Mouse (Mus musculus): ENCODE results near the gene Usp33.

Gene Usp33

GRCm38 (mm10) chr3:152339862-152340557 is 6.3 kb upstream of the Usp33 start, which contains the start of gene Miga1:
Gene Miga1, minus strand, starts transcription at chr3:152340407.
- peak; percentile 63 for DNase-seq (ENCODE audit: low read depth, low spot score)

- DNase-seq (ENCODE audit: low read depth, low spot score): no peak
Measured at GRCm38 (mm10) chr3:152342961-152343517, 3.2 kb upstream of the Usp33 start.

- DNase-seq (ENCODE audit: low read depth, low spot score): peak; percentile 16
Measured at GRCm38 (mm10) chr3:152346633-152347141, 409 bp downstream of the Usp33 start.

- no peak for DNase-seq (ENCODE audit: low read depth, low spot score)
Measured at GRCm38 (mm10) chr3:152347227-152347626, 949 bp downstream of the Usp33 start.

GRCm38 (mm10) chr3:152348011-152348830 is 1.9 kb downstream of the Usp33 start:
- no peak for DNase-seq (ENCODE audit: low read depth, low spot score)

GRCm38 (mm10) chr3:152350431-152350830 is 4.2 kb downstream of the Usp33 start:
- no peak for DNase-seq (ENCODE audit: low read depth, low spot score)

GRCm38 (mm10) chr3:152350966-152351365 is 4.7 kb downstream of the Usp33 start:
- DNase-seq (ENCODE audit: low read depth, low spot score): no peak

- no peak for DNase-seq (ENCODE audit: low read depth, low spot score)
Measured at GRCm38 (mm10) chr3:152352289-152352688, 6.0 kb downstream of the Usp33 start.

- no peak for DNase-seq (ENCODE audit: low read depth, low spot score)
Measured at GRCm38 (mm10) chr3:152353434-152354177, 7.3 kb downstream of the Usp33 start.

GRCm38 (mm10) chr3:152355361-152355760 is 9.1 kb downstream of the Usp33 start:
- no peak for DNase-seq (ENCODE audit: low read depth, low spot score)

GRCm38 (mm10) chr3:152356751-152357150 is 10.5 kb downstream of the Usp33 start:
- DNase-seq (ENCODE audit: low read depth, low spot score): no peak

- DNase-seq (ENCODE audit: low read depth, low spot score): no peak
Measured at GRCm38 (mm10) chr3:152359151-152359550, 12.9 kb downstream of the Usp33 start.

- DNase-seq (ENCODE audit: low read depth, low spot score): no peak
Measured at GRCm38 (mm10) chr3:152364181-152364580, 17.9 kb downstream of the Usp33 start.

GRCm38 (mm10) chr3:152376063-152376462 is 29.8 kb downstream of the Usp33 start:
- DNase-seq (ENCODE audit: low read depth, low spot score): no peak

- no peak for DNase-seq (ENCODE audit: low read depth, low spot score)
Measured at GRCm38 (mm10) chr3:152384106-152384505, 37.8 kb downstream of the Usp33 start.

GRCm38 (mm10) chr3:152395350-152396277 is 49.3 kb downstream of the Usp33 start, which contains the start of gene Zzz3:
Gene Zzz3, plus strand, starts transcription at chr3:152395473.
- peak; percentile 83 for DNase-seq (ENCODE audit: low read depth, low spot score)

GRCm38 (mm10) chr3:152396278-152396987 is 50.2 kb downstream of the Usp33 start:
- DNase-seq (ENCODE audit: low read depth, low spot score): peak; percentile 94

GRCm38 (mm10) chr3:152396988-152397314 is 50.7 kb downstream of the Usp33 start:
- no peak for DNase-seq (ENCODE audit: low read depth, low spot score)

- no peak for DNase-seq (ENCODE audit: low read depth, low spot score)
Measured at GRCm38 (mm10) chr3:152397335-152397940, 51.2 kb downstream of the Usp33 start.
